Mouse (Mus musculus) G1E (cell line): ENCODE measurements around the gene G430095P16Rik. TPM values are rescaled to one million over a fixed set of nuclear protein-coding genes. Genes with fewer than 3 reads are reported as not detected.

ENCODE experiments used
- ATAC-seq: 2 replicates; pipeline ENCODE4 v1.8.0; 2016; ENCODE audit warnings: mild to moderate bottlenecking; ENCODE audit not compliant: insufficient number of reproducible peaks, poor library complexity, low FRiP score, severe bottlenecking; ENCODE audit errors: extremely low read depth
- DNase-seq: peaks from one replicate; pipeline ENCODE4 v3.0.0; 2012; ENCODE audit warnings: low spot score
- H3K27me3 ChIP-seq: 2 replicates; pipeline ENCODE4 v1.6.1; 2012; ENCODE audit warnings: mild to moderate bottlenecking, low read length, inconsistent platforms; ENCODE audit not compliant: insufficient read depth
- H3K36me3 ChIP-seq: replicated peaks from 2 replicates; pipeline ENCODE3; 2012; ENCODE audit warnings: mild to moderate bottlenecking, inconsistent platforms
- H3K4me1 ChIP-seq: 2 replicates; pipeline ENCODE4 v1.6.1; 2012; ENCODE audit warnings: low read depth, low read length, inconsistent platforms, mixed read lengths; ENCODE audit not compliant: insufficient read depth
- H3K4me3 ChIP-seq: 2 replicates; pipeline ENCODE4 v1.5.1; 2012; ENCODE audit warnings: low read depth, mild to moderate bottlenecking, inconsistent platforms, low read length, moderate library complexity, mixed read lengths
- H3K9me3 ChIP-seq: replicated peaks from 2 replicates; pipeline ENCODE4 v1.6.1; 2012; ENCODE audit warnings: inconsistent platforms
- CTCF ChIP-seq: IDR thresholded peaks from 2 replicates; pipeline ENCODE4 v1.5.1; 2012; ENCODE audit warnings: low read depth, low read length, inconsistent platforms, mixed read lengths
- GATA1 ChIP-seq: IDR thresholded peaks from 2 replicates; pipeline ENCODE4 v1.6.1; 2012; ENCODE audit warnings: borderline replicate concordance, low read length, inconsistent platforms, mixed read lengths
- GATA2 ChIP-seq: IDR thresholded peaks from 2 replicates; pipeline ENCODE4 v1.6.1; 2012; ENCODE audit warnings: low read depth, low read length, inconsistent platforms, borderline replicate concordance
- POLR2AphosphoS5 ChIP-seq: IDR thresholded peaks from 2 replicates; pipeline ENCODE4 v1.6.1; 2012; ENCODE audit warnings: low read depth, low read length, inconsistent platforms; ENCODE audit not compliant: insufficient replicate concordance
- TAL1 ChIP-seq: conservative IDR thresholded peaks from 2 replicates; pipeline ENCODE4 v1.6.1; 2012; ENCODE audit warnings: low read depth, low read length, inconsistent platforms, mixed read lengths
- polyA plus RNA-seq: library from polyadenylated mRNA; stranded (reverse); fragments of >175 nt; gene quantifications from 2 replicates; pipeline ENCODE4 v1.2.3, GENCODE M21; 2012
- total RNA-seq, 2 experiments: library from RNA; stranded (forward) in 1 of 2; stranded (reverse) in 1 of 2; fragments of 200-1000 nt in 1 of 2; fragments of >200 nt in 1 of 2; fragmentation: Nextera tagmentation in 1 of 2; gene quantifications; 2 replicates each; pipeline ENCODE4 v1.2.3; 2014 to 2017

G430095P16Rik gene
- total and polyA plus RNA-seq, 3 experiments = 11.3 to 39.9 (median 35.2) TPM

- Histone ChIP-seq H3K27me3 (no peaks in the 10 kb centered on the region), H3K4me3 (no peak overlapping the region; the same call in 1 of the 2 replicates), H3K9me3 (no peaks in the 10 kb centered on the region), H3K36me3 (peaks cover 85% of the 10 kb centered on the region), H3K4me1 (peaks cover 66% of the 10 kb centered on the region)
- ATAC-seq (no peak), DNase-seq (no peak)
- TF ChIP-seq TAL1 = no peak
- TF ChIP-seq GATA2 = no peak
- no peak for TF ChIP-seq CTCF
- TF ChIP-seq GATA1 = no peak
- TF ChIP-seq POLR2AphosphoS5 = no peak
These were observed 24.5 kb upstream of the G430095P16Rik start for GRCm38 (mm10) chr8:84698288-84698687.

GRCm38 (mm10) chr8:84698929-84699401 is 23.8 kb upstream of the G430095P16Rik start:
- Histone ChIP-seq H3K9me3 (no peaks in the 10 kb centered on the region), H3K27me3 (no peaks in the 10 kb centered on the region), H3K4me1 (peaks cover 68% of the 10 kb centered on the region), H3K36me3 (peaks cover 85% of the 10 kb centered on the region), H3K4me3 (peak overlapping the region; percentile 28; the same call in 1 of the 2 replicates)
- DNase-seq (no peak), ATAC-seq (no peak)
- TF ChIP-seq TAL1 (no peak), CTCF (no peak), GATA2 (no peak), GATA1 (no peak)

GRCm38 (mm10) chr8:84699861-84700322 is 22.9 kb upstream of the G430095P16Rik start:
- no peaks in the 10 kb centered on the region for H3K27me3 ChIP-seq
- peaks cover 69% of the 10 kb centered on the region for H3K4me1 ChIP-seq
- H3K9me3 ChIP-seq = no peaks in the 10 kb centered on the region
- H3K36me3 ChIP-seq = peaks cover 85% of the 10 kb centered on the region
- DNase-seq (no peak), ATAC-seq (0 out of 2 replicates have a peak, but pooled peaks have one; percentile 1)
- peak overlapping the region; percentile 42; the same call in 1 of the 2 replicates for H3K4me3 ChIP-seq
- TF ChIP-seq CTCF = peak; percentile 67; the same call in 1 of the 2 replicates
- TF ChIP-seq TAL1 = no peak
- no peak for TF ChIP-seq GATA1
- no peak for TF ChIP-seq POLR2AphosphoS5
- TF ChIP-seq GATA2 = no peak

GRCm38 (mm10) chr8:84700526-84700925 is 22.3 kb upstream of the G430095P16Rik start:
- TF ChIP-seq GATA2 = no peak
- TF ChIP-seq POLR2AphosphoS5 = no peak
- TF ChIP-seq GATA1 = no peak
- TF ChIP-seq TAL1 = no peak
- no peak for TF ChIP-seq CTCF
- peaks cover 85% of the 10 kb centered on the region for H3K36me3 ChIP-seq
- DNase-seq (no peak), ATAC-seq (no peak)
- H3K4me3 ChIP-seq = peak overlapping the region; percentile 42; the same call in 1 of the 2 replicates
- peaks cover 63% of the 10 kb centered on the region for H3K4me1 ChIP-seq
- H3K27me3 ChIP-seq = no peaks in the 10 kb centered on the region
- no peaks in the 10 kb centered on the region for H3K9me3 ChIP-seq

- ATAC-seq = peak; percentile 66
- DNase-seq = peak; percentile 83
- Histone ChIP-seq H3K27me3 (no peaks in the 10 kb centered on the region), H3K36me3 (peaks cover 79% of the 10 kb centered on the region), H3K9me3 (no peaks in the 10 kb centered on the region), H3K4me1 (peaks cover 63% of the 10 kb centered on the region), H3K4me3 (peak within 1 kb of the TSS; percentile 81)
- TF ChIP-seq TAL1 (peak; percentile 99), GATA1 (no peak)
These were observed 21.6 kb upstream of the G430095P16Rik start, which contains the start of gene Lyl1 for GRCm38 (mm10) chr8:84700941-84701911. Gene Lyl1, plus strand, starts transcription at chr8:84701457.

- no peak for ATAC-seq
- Histone ChIP-seq H3K4me3 (peak overlapping the region; percentile 81), H3K9me3 (no peaks in the 10 kb centered on the region), H3K36me3 (peaks cover 65% of the 10 kb centered on the region), H3K4me1 (peaks cover 66% of the 10 kb centered on the region), H3K27me3 (no peaks in the 10 kb centered on the region)
- TF ChIP-seq POLR2AphosphoS5 (no peak; the same call in 1 of the 2 replicates), CTCF (no peak), TAL1 (no peak), GATA2 (no peak), GATA1 (no peak)
- DNase-seq = no peak
These were observed 20.2 kb upstream of the G430095P16Rik start for GRCm38 (mm10) chr8:84702561-84702960.
